Mouse (Mus musculus): ENCODE results near the gene Cenps.
"Not testable (repeated sequence)": the region's sequence is repeated elsewhere in the genome, so short reads cannot be mapped to it uniquely, and the experiment has no call there.

Gene Cenps

DNA sequence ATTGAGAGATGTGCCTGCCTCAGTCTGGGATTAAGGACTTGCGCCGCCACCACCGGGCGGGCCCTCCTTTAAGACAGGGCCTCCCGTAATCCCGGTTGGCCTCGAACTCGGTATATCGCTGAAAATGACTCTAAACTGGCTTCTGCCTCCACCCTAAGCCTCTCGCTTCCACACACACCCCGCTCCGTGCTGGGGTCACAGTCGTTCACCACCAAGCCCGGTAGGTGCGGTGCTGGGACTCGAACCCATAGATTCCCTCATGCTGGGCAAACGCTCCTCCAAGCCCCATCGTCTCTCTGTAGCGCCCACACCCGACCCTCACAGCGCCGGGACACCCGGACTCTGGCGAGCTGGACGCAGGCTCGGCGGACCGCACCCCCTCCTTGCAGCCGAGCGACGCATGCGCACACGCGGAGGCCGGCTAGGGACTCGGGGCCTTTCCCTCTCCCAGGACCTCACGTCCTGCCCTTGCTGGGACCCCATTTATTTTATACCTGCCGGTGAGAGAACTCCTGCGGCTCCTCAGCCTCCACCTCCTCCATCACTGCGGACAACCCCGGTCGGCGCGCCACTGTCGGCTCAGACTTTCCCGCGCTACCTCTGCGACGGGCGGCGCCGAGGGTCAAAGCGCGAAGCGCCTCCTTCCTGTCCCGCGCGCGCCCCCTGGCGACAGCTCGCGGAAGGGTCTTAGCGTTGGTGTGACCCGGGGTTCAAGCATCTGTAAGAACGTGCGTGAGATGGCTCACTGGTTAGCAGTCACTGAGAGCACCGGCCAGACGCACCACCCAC is at the start of gene Cenps:
Gene Cenps, minus strand, starts transcription at position 648 of the 789 bp plus-strand sequence.
- ATAC-seq (ENCODE audit: insufficient number of reproducible peaks, low FRiP score, low TSS enrichment) = peak; percentile 86

DNA sequence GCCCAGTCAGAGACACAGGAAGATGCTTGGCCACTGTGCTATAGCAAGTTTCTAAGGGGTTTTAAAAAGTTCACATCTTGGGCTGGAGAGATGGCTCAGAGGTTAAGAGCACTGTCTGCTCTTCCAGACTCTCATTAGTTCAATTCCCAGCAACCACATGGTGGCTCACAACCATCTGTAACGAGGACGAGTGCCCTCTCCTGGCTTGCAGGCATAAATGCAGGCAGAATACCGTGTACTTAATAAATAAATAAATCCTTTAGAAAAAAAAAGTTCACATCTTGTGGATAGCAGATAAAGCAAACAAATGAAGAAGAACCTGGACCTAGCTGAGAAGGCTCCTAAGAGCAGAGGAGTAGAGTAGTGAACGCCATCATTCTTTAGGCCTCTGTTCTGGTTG is 45.3 kb upstream of the Cenps start:
- no peak for ATAC-seq (ENCODE audit: insufficient number of reproducible peaks, low FRiP score, low TSS enrichment)

DNA sequence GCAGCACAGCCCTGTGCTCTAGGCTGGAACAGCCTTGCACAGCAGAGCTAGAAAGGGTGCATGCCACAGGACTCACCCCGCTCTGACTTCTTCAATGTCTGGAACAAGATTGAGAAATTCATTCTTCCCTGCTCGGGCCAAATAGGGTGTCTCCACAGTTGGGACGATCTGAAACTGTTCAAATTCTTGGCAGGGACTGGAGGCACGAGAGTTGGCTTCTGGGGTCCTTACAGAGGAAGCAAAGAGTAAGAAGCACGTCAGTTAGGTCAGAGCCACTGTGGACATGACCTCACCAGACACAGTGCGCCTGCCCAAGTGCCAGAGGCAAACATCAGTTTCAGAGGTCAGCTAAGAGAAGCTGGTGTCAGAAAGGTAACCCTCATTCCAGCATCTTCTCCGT is 44.8 kb upstream of the Cenps start:
- no peak for ATAC-seq (ENCODE audit: insufficient number of reproducible peaks, low FRiP score, low TSS enrichment)

DNA sequence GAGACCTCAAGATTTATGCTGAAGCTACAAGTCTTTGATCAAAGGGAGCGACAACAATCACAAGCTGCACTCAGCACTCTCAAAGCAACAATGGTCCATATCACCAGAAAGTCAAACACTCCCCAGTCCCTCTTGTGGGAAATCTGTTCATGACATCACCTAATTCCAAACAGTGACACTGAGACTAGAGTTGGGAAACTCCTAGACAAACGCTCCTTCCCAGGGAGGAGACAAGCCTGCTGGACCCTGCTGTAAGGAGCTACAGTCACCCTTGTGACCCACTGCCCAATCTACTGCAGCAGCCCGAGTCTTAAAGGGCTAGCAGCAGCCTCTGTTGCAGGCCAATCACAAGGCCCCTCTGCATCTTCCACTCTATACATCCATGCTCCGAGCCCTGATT is 42.1 kb upstream of the Cenps start:
- ATAC-seq (ENCODE audit: insufficient number of reproducible peaks, low FRiP score, low TSS enrichment) = no peak

DNA sequence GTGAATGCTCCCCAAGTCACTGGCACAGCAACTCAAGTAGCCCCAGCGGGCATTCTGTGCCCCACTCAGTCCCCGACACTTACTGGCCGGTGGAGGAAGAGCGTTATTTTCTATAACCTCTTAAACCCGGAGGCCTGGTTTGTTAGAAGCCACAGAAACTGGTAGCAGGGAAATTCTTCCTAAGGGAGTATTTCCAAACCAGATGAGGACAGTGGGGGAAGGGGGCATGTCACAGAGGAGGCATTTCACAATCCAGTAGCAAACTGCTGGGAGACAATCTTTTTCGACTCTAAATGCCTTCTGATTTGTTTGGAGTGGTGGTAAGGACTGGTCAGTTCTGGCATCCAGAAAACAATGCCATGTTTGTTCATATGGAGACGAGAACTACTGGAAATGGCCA is 41.7 kb upstream of the Cenps start:
- ATAC-seq (ENCODE audit: insufficient number of reproducible peaks, low FRiP score, low TSS enrichment) = no peak

DNA sequence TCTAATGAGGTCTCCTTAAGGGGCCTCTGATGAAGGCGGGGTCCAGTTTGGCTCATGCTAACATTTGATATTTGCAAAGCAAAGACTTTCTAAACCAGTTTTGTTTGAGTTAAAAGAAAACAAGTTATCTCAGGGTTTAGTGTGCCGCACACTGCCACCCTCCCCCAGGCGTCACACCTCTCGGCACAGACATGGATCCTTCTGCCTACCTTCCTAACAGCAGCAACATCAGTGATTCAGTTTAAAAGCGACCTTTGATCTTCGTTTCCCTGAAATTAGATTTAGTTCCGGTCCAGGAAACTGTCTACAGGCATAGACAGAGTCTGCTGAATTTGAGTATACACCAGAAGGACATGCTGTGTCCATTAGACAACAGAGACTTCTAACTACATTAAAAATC is 40.9 kb upstream of the Cenps start:
- ATAC-seq (ENCODE audit: insufficient number of reproducible peaks, low FRiP score, low TSS enrichment) = no peak

DNA sequence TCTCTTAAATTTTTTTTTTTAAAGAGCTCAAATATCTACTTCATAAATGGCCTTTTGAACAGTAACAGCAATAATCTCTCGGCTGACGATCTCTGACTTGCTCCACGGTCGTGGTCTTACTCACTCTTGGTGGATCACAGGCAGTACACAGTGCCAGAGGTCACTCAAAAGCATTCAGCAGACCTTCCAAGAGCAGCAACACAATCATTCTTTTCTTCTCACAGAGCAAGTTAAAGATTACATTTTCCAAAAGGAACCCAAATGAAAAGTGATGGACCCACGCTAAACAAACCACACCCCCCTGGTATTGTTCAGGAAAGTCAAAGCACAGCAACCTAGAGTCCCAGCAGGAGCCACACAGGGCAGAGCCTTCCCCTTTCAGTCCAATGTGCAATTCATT is 39.6 kb upstream of the Cenps start:
- ATAC-seq (ENCODE audit: insufficient number of reproducible peaks, low FRiP score, low TSS enrichment) = no peak

DNA sequence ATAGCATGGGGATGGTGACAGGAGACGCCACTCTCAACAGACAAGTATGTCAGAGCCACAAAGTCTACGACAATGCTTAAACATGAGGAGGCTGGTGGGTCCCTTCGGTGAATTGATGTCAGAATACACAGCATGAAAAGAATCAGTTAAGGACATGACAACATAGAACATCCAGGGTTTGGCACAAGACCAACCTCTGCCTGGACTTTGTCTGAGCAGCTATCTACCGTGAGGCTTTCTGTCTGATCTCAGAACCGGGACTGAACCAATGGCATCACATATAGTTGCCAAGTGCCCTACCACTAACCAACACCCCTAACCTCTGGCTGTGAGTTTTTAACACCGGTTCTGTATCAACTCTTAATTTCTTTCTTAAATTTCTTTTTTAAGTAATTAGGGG is 39.2 kb upstream of the Cenps start:
- ATAC-seq (ENCODE audit: insufficient number of reproducible peaks, low FRiP score, low TSS enrichment) = no peak

DNA sequence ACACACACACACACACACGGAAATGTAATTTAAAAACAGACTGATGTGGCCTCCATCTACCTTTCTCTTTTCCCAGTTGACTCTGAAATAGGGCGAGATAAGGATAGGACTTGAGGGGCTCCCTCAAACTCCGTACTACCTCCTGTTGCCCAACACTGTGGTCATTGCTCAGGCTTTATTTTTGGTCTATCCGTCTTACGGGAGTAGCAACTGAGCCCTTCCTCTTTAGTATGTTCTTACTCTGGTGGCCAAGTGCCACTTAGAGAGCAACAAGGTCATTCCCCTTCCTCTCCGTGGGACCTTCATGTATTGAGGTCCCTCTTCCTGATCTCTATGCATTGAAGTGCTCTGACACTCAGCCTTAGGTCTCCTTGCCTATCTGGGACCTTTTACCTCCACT is 36.2 kb upstream of the Cenps start:
- no peak for ATAC-seq (ENCODE audit: insufficient number of reproducible peaks, low FRiP score, low TSS enrichment)

DNA sequence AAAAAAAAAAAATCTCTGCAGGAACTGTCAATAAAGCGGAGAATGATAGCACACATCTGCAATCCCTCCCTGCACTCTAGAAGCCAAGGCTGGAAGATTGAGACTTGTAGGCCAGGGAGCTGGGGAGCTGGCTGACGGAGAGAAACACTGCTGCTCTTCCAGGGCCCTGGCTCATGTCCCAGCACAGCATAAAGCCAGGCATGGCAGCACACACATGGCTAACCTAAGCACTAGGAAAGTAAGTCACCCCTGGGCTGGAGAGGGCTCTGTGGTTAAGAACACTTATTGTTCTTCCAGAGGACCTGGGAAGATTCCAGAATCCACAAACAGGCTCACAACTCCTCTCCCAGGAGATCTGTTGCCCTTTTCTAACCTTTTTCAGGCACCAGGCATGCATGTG is 35.2 kb upstream of the Cenps start:
- no peak for ATAC-seq (ENCODE audit: insufficient number of reproducible peaks, low FRiP score, low TSS enrichment)

DNA sequence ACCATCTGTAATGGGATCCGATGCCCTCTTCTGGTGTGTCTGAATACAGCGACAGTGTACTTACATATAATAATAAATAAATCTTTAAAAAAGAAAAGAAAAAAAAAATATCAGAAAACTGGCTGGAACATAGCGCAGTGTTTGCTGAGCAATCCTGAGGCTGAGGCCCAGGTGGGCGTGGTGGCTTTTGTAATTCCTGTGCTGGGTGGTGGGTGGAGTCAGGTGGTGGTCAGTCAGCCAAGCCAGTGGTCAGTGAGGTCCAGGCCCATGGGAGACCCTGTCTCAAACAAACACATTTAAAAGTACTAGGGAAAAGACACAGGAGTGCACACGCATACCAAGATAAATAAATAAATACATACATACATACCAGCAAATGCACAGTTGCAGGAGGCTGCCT is 34.7 kb upstream of the Cenps start:
- no peak for ATAC-seq (ENCODE audit: insufficient number of reproducible peaks, low FRiP score, low TSS enrichment)

DNA sequence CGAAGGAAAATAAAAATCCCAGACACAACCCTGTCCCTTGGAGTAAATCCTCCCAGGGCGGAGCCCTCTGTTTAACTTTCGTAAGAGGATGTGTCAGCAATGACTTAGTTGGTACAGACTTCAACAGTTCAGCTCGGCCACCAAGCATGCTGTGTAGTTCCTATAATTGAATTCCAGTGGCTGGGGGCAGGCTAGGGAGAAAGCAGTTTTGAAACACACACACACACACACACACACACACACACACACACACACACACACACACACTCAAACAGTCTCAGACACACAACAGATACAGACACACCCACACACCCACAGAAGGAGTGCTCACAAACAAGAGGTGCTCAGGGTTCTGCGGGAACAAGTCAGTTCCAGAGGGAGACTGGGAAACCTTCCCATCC is 34.2 kb upstream of the Cenps start:
- no peak for ATAC-seq (ENCODE audit: insufficient number of reproducible peaks, low FRiP score, low TSS enrichment)

DNA sequence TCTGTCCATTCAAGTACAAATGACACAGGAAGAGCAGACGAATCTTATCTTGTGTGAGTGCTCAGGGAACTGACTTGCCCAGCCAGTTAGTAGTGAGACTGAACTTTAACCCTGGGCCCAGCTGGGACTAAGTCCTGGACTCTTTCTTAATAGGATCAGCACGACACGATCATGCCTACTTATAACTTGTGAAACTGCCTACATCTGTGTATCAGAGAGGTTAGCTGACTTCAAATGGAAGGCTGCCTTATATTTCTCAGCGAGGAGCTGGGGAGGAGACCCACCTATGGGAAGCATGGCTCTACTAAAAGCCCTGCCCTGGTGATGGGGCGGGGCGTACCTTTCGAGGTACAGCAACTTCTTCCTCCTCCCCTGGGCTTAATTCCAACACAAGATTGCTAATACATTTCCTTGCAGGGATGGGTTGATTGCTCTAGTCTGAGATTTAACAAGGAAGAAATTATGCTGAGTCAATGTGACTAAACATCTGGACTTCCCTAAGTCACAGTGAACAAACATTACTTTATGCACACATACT is 33.0 kb upstream of the Cenps start:
- no peak for ATAC-seq (ENCODE audit: insufficient number of reproducible peaks, low FRiP score, low TSS enrichment)

DNA sequence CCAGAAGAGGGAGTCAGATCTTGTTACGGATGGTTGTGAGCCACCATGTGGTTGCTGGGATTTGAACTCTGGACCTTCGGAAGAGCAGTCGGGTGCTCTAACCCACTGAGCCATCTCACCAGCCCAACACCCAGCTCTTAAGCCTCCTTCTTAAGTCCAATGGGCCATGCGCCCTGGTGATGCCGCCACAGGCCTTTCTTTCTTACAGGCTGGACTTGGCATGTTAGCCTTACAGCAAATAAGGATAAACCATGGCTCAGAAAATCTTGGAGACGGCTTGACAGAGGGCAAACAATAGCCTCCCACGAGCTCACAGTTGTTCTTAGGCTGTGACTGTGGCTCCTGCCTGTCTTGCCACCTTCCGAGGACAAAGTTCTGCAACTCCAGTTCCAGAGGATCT is 32.5 kb upstream of the Cenps start:
- ATAC-seq (ENCODE audit: insufficient number of reproducible peaks, low FRiP score, low TSS enrichment) = not testable (repeated sequence)

DNA sequence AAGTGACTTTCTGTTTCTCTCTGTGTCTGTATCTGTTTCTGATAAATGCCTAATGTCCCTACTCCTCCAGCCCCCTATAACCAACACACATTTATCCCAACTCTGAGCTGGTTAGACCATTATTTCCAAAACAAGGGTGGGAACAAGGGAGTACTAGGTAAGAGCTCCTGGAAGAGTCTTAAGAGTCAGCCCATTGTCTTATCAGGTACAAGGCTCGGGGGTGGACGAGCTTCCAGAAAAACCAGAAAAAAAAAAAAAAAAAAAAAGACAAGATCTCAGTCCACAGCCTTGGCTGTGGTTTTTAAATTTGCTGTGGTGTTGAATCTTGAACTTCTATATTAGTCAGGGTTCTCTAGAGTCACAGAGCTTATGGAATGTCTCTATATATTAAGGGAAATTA is 30.6 kb upstream of the Cenps start:
- no peak for ATAC-seq (ENCODE audit: insufficient number of reproducible peaks, low FRiP score, low TSS enrichment)

DNA sequence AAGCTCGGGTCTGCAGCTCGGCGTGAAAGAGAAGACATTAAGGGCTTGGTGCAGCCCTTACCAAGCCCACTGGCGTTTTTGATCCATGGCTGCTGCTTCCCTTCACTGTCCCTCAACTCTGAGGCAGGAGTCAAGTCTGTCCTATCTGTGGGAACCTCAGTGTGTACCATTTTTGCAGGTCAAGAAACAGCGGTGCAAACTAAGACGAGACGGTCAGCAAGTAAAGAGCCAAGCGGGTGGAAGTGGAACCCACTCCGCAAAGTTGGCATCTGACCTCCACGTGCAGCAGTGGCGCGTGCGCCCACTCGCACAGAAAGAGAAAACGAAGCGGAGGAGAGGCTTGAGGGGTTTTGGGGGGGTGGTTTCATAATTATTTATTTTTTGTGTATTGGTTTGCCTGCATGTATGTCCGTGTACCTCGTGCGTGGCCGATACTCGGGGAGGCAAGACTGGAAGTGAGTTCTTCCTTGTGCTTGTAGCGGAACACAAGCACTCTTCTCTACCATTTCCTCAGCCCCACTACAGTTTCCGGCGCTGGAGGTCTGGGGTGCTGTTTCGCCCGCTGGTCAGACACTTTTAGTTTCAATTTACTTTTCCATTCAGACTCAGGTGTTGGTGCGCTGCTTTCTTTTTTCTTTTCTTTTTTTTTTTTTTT is 29.7 kb upstream of the Cenps start:
- peak; percentile 45; the same call in 1 of the 2 replicates for ATAC-seq (ENCODE audit: insufficient number of reproducible peaks, low FRiP score, low TSS enrichment)

DNA sequence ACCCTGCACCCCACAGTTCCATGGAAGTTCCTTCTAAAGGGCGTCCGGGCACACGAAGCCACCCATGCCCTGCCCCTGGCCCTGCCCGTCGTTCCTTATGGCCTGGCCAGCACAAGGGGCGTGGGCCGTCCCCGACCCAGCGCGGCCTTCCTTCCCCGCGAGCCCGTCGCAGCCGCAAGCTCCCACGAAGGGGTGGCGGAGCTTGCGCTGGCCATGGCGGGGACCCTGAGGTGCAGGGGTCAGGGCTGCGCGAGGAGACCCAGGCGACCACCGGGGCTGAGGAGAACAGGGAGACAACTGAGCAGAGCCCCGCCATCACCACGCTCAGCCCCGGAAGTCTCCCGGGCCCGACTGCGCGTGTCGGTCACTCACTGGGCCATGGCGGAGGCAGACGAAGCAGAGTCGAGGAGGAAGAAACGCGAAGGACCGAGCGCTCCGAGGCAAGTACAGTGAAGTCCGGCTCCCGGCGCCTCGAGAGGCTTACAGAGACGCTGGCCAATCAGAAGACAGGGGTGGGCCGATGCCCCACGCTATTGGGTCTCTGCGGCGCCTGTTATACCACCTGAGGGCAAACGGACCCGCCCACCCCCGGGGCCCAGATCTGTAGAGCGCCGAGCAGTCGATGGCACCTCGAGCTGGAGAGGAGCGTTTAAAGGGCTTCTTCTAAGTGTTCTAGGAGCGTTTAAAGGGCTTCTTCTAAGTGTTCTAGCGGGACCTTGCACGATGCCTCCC is 29.0 kb upstream of the Cenps start, which contains the start of gene Pgd:
Gene Pgd, minus strand, starts transcription at position 557 of the 732 bp plus-strand sequence.
- peak; percentile 100 for ATAC-seq (ENCODE audit: insufficient number of reproducible peaks, low FRiP score, low TSS enrichment)

DNA sequence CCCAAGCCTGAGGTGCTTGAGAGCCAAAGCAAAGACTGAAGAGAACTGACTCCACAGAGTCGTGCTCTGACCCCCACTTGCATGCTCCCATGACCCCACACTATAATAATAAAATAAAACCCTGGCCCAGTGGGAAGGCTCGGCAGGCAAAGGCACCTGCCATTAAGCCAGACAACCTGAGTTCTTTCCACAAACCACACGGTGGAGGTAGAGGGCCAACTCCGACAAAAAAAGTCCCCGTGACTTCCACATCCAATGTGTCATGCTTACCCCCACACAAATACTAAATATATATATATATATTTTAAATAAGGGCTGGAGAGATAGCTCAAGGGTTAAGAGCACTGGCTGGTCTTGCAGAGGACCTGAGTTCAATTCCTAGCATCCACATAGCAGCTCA is 26.7 kb upstream of the Cenps start:
- ATAC-seq (ENCODE audit: insufficient number of reproducible peaks, low FRiP score, low TSS enrichment) = no peak

DNA sequence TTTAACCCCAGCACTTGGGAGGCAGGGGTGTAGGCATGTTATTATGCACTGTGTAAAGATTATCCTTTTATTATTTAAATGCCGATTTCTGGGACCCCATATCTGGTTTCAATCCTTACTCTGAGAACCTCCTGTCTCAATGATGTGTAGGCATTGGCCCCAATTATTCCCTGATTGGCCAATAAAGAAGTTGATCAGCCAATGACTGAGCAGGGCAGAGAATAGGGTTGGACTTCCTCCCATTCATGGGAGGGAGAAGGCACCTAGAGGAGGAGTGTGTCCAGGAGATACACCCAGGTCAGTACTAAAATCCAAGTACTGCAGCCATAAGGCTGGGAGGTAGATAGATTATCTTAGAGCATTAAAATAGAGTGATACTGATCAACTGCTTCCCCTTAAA is 25.8 kb upstream of the Cenps start:
- ATAC-seq (ENCODE audit: insufficient number of reproducible peaks, low FRiP score, low TSS enrichment) = no peak

DNA sequence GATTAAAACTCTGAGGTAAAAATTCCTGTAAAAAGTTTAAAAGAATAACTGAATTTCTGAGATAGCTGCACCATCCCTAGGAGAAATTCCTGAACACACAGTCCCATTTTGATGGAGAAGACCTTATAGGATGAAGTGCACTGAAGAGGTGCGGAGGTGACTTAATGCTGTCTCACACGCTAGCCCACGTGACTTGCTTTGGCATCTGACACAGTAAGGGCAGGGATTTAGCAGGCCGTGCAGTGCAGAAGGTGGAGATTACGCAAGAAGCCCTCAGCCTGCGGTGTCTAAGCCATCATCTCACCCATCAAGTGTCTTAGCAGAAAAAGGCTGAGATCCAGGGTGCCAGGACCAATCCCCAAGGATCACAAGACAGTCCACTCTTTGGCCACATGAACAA is 23.7 kb upstream of the Cenps start:
- ATAC-seq (ENCODE audit: insufficient number of reproducible peaks, low FRiP score, low TSS enrichment) = no peak

DNA sequence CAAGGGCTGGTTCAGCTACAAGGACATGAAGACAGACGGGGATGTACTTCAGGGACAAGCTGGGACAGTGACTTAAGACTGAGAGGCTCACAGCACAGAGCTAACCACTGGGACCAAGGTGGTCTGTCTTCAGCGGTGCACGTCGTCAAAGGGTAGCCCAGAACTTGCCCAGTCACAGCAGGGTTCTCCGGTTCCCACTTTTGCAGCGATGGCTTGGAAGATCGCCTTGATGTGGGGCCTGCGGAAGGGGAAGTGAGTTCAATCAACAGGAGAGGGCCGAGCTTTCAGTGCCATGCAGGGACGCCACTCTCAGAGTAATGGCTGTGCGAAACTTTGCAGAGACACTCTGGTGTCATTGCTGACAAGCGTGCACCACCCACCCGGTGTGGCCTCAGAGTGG is 22.5 kb upstream of the Cenps start:
- no peak for ATAC-seq (ENCODE audit: insufficient number of reproducible peaks, low FRiP score, low TSS enrichment)
